Mouse (Mus musculus): ENCODE measurements at regions not wholly inside any gene's neighbourhood (a gene's known extent, or its start where the extent isn't known, plus 50 kb on each side); places are given as distances from the start of the nearest gene placed in this dataset.

- DNase-seq (ENCODE audit: low read depth, low spot score) = peak; percentile 26
These were observed 954.9 kb upstream of the 4931408C20Rik start for GRCm38 (mm10) chr1:27642118-27642517.

DNA sequence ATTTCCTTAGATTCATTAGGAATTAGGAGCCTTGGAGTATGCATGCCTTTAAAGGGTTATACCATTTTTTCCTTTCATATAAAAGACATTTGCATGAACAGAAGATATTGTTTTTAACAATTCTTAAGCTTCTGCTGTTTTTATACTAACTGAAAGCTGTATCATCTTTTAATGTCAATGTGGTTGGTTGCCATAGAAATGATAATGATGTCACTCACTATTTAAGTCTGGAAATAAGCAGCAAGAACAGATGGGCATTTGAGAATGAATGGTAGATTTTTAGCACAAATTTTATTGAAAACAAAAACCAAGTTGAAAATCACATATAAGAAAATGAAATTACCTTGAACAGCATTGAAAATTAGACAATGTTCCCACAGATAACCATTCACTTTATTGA lies 941.8 kb upstream of the 4931408C20Rik start:
- no peak for DNase-seq (ENCODE audit: low read depth, low spot score)

DNA sequence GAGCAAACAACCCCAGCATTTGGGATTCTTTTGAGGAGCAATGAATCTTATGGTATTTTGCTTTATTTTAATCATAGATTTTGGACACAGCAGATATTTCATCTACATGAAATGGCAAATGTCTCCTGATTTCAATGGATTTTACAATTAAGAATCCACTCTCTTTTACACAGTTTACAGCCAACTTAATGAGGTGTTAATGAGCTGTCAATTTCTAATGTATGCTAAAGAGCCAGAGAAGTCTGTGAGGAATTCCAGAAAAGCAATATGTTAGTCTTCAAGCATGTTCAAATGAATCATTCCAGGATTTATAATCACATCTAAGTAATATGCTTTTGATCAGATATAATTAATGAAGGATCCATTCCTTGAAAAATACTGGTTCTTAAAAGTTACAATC lies 929.0 kb upstream of the 4931408C20Rik start:
- DNase-seq (ENCODE audit: low read depth, low spot score) = no peak

- DNase-seq (ENCODE audit: low read depth, low spot score) = no peak
These were observed 921.3 kb upstream of the 4931408C20Rik start for GRCm38 (mm10) chr1:27608606-27609005.

DNA sequence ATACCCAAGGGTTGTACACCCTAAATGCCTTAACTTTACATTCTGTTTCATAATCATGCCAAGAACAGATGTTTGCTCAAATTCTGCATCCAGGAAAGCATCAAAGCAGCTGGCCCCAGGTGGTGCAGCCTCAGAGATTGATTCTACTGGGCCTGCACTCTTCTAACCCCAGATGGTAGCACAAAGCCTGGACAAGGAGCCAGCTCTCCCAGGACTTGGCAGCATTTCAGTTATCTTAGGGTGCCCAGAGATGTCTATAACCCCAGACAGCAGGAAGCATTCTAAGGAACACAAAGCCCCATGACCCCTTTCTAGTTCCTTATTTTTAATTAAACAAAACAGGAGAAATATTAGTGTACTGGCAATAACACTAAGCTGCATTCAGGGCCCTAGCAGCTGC lies 891.5 kb upstream of the 4931408C20Rik start:
- DNase-seq (ENCODE audit: low read depth, low spot score) = no peak

GRCm38 (mm10) chr1:27559426-27559825 lies 872.2 kb upstream of the 4931408C20Rik start:
- no peak for DNase-seq (ENCODE audit: low read depth, low spot score)

GRCm38 (mm10) chr1:27510787-27511395 lies 823.6 kb upstream of the 4931408C20Rik start:
- DNase-seq (ENCODE audit: low read depth, low spot score) = no peak

GRCm38 (mm10) chr1:27503807-27504206 lies 816.5 kb upstream of the 4931408C20Rik start:
- DNase-seq (ENCODE audit: low read depth, low spot score) = no peak

- DNase-seq (ENCODE audit: low read depth, low spot score) = no peak
These were observed 791.7 kb upstream of the 4931408C20Rik start for GRCm38 (mm10) chr1:27478991-27479390.

- DNase-seq (ENCODE audit: low read depth, low spot score) = no peak
These were observed 758.8 kb upstream of the 4931408C20Rik start for GRCm38 (mm10) chr1:27446069-27446468.
